16 mouse cellular contexts compared by ENCODE assay signal in the genomic region with DNA sequence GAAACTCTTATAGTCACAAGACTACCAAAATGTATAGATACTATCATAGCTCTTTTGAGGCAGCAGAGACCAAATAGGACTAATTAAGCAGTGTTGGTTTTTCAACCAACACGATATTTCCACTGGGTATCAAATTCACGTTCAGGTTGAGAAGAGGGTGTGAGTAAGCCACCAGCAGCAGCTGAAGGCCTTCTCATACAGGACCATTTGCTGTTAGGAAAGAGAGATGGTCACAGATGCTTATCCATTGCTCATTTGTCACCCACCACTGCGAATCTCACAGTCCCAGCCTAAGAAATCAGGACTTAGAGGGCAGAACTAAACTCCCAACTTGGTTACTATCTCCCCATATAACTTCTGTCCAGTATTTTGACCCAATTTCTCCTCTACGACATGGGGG.
"Had no signal": no experiment of that assay in that cellular context is flagged by ENCODE, and none has a peak within 500 bp of the region (broad histone marks: within the 10 kb centered on the region; RNA-seq: fewer than 3 reads in every experiment).

No protein-coding gene starts in this region.

- H3K27me3 ChIP-seq: neural tube, embryonic 13.5 days; neural tube, embryonic 15.5 days; stomach, embryonic 15.5 days had no signal

- H3K36me3 ChIP-seq: neural tube, embryonic 13.5 days; neural tube, embryonic 15.5 days; stomach, embryonic 15.5 days had no signal

- H3K9ac ChIP-seq: neural tube, embryonic 13.5 days; neural tube, embryonic 15.5 days; stomach, embryonic 15.5 days had no signal

- H3K4me2 ChIP-seq: neural tube, embryonic 13.5 days; neural tube, embryonic 15.5 days; stomach, embryonic 15.5 days had no signal

- H3K9me3 ChIP-seq: neural tube, embryonic 13.5 days; neural tube, embryonic 15.5 days; stomach, embryonic 15.5 days had no signal

- H3K27ac ChIP-seq: neural tube, embryonic 13.5 days; neural tube, embryonic 15.5 days; stomach, embryonic 15.5 days; stomach, postnatal 0 days had no signal

- H3K4me1 ChIP-seq: neural tube, embryonic 13.5 days; neural tube, embryonic 15.5 days; stomach, embryonic 15.5 days had no signal

- DNase-seq: retina, postnatal 1 day; right cerebral cortex, adult 18-20 months; right cerebral cortex, postnatal 14 days; right cerebral cortex, postnatal 25 days; right cerebral cortex, postnatal 4 days; spleen, adult 18-20 months; thymus, adult 18-20 months; thymus, adult 2 months; thymus, postnatal 14 days; thymus, postnatal 25 days; thymus, postnatal 36 days; thymus, postnatal 4 days had no signal

- H3K4me3 ChIP-seq: neural tube, embryonic 13.5 days; neural tube, embryonic 15.5 days; stomach, embryonic 15.5 days had no signal
